Mouse (Mus musculus): Measurements from ENCODE around the gene Apol6.

Gene Apol6

GRCm38 (mm10) chr15:77068439-77068861 is 23.9 kb downstream of the Apol6 start:
- no peak for DNase-seq (ENCODE audit: low read depth, low spot score)

- DNase-seq (ENCODE audit: low read depth, low spot score), result no peak
Observed at GRCm38 (mm10) chr15:77069019-77069418, 24.5 kb downstream of the Apol6 start.

GRCm38 (mm10) chr15:77070745-77071268 is 26.3 kb downstream of the Apol6 start:
- DNase-seq (ENCODE audit: low read depth, low spot score), result no peak

- no peak for DNase-seq (ENCODE audit: low read depth, low spot score)
Observed at GRCm38 (mm10) chr15:77071501-77071900, 27.0 kb downstream of the Apol6 start.

- DNase-seq (ENCODE audit: low read depth, low spot score), result no peak
Observed at GRCm38 (mm10) chr15:77072556-77073163, 28.1 kb downstream of the Apol6 start.

- no peak for DNase-seq (ENCODE audit: low read depth, low spot score)
Observed at GRCm38 (mm10) chr15:77076523-77076922, 32.0 kb downstream of the Apol6 start.

GRCm38 (mm10) chr15:77077906-77078305 is 33.4 kb downstream of the Apol6 start:
- DNase-seq (ENCODE audit: low read depth, low spot score), result no peak

GRCm38 (mm10) chr15:77078786-77079185 is 34.3 kb downstream of the Apol6 start:
- no peak for DNase-seq (ENCODE audit: low read depth, low spot score)

GRCm38 (mm10) chr15:77079256-77079822 is 34.8 kb downstream of the Apol6 start:
- no peak for DNase-seq (ENCODE audit: low read depth, low spot score)

GRCm38 (mm10) chr15:77079890-77080361 is 35.4 kb downstream of the Apol6 start:
- DNase-seq (ENCODE audit: low read depth, low spot score), result no peak

GRCm38 (mm10) chr15:77080684-77081254 is 36.2 kb downstream of the Apol6 start:
- DNase-seq (ENCODE audit: low read depth, low spot score), result no peak

GRCm38 (mm10) chr15:77081454-77081853 is 36.9 kb downstream of the Apol6 start:
- no peak for DNase-seq (ENCODE audit: low read depth, low spot score)

- DNase-seq (ENCODE audit: low read depth, low spot score), result no peak
Observed at GRCm38 (mm10) chr15:77085818-77086217, 41.3 kb downstream of the Apol6 start.

- no peak for DNase-seq (ENCODE audit: low read depth, low spot score)
Observed at GRCm38 (mm10) chr15:77086488-77086887, 42.0 kb downstream of the Apol6 start.

- no peak for DNase-seq (ENCODE audit: low read depth, low spot score)
Observed at GRCm38 (mm10) chr15:77089249-77089648, 44.7 kb downstream of the Apol6 start.

- no peak for DNase-seq (ENCODE audit: low read depth, low spot score)
Observed at GRCm38 (mm10) chr15:77090531-77090930, 46.0 kb downstream of the Apol6 start.

- no peak for DNase-seq (ENCODE audit: low read depth, low spot score)
Observed at GRCm38 (mm10) chr15:77091394-77091793, 46.9 kb downstream of the Apol6 start.

GRCm38 (mm10) chr15:77094431-77094830 is 49.9 kb downstream of the Apol6 start:
- no peak for DNase-seq (ENCODE audit: low read depth, low spot score)

- DNase-seq (ENCODE audit: low read depth, low spot score), result no peak
Observed at GRCm38 (mm10) chr15:77095216-77095615, 50.7 kb downstream of the Apol6 start.

GRCm38 (mm10) chr15:77097358-77097757 is 52.8 kb downstream of the Apol6 start:
- DNase-seq (ENCODE audit: low read depth, low spot score), result no peak

GRCm38 (mm10) chr15:77099756-77100155 is 55.2 kb downstream of the Apol6 start:
- no peak for DNase-seq (ENCODE audit: low read depth, low spot score)

- DNase-seq (ENCODE audit: low read depth, low spot score), result no peak
Observed at GRCm38 (mm10) chr15:77102685-77103084, 58.2 kb downstream of the Apol6 start.

All from brain, embryonic 18.5 days (tissue).